Mouse (Mus musculus) midbrain, embryonic 16.5 days (tissue): ENCODE data around the gene Hoxc5. TPM values are rescaled to one million over a fixed set of nuclear protein-coding genes. Genes with fewer than 3 reads are reported as not detected.

Experiments used
- ATAC-seq: fragments of 200-750 bp; cut with Nextera tagmentation; 2 replicates; pipeline ENCODE4 v1.8.0; 2017; ENCODE audit warnings: moderate TSS enrichment
- H3K27ac ChIP-seq: fragments of 300-500 bp; sonication (generic); 2 replicates; pipeline ENCODE4 v1.5.1; 2014; ENCODE audit warnings: mild to moderate bottlenecking, low read length, mixed read lengths
- H3K27me3 ChIP-seq: fragments of 300-500 bp; sonication (generic); 2 replicates; pipeline ENCODE4 v1.6.1; 2014; ENCODE audit warnings: low read depth, low read length, mixed read lengths; ENCODE audit not compliant: control insufficient read depth, insufficient read depth
- H3K36me3 ChIP-seq: fragments of 300-500 bp; sonication (generic); 2 replicates; pipeline ENCODE4 v1.6.1; 2014; ENCODE audit warnings: mild to moderate bottlenecking, low read length, moderate library complexity, mixed read lengths; ENCODE audit not compliant: control insufficient read depth, insufficient read depth
- H3K4me1 ChIP-seq: fragments of 300-500 bp; sonication (generic); 2 replicates; pipeline ENCODE4 v1.6.1; 2014; ENCODE audit warnings: mild to moderate bottlenecking, low read length, mixed read lengths; ENCODE audit not compliant: control insufficient read depth, insufficient read depth
- H3K4me2 ChIP-seq: fragments of 300-500 bp; sonication (generic); 2 replicates; pipeline ENCODE4 v1.6.1; 2014; ENCODE audit warnings: mild to moderate bottlenecking, low read length, mixed read lengths
- H3K4me3 ChIP-seq: fragments of 300-500 bp; sonication (generic); 2 replicates; pipeline ENCODE4 v1.5.1; 2014; ENCODE audit warnings: low read depth, mild to moderate bottlenecking, low read length, moderate library complexity, mixed read lengths
- H3K9ac ChIP-seq: fragments of 300-500 bp; sonication (generic); 2 replicates; pipeline ENCODE4 v1.6.1; 2014; ENCODE audit warnings: low read depth, low read length, mixed read lengths
- H3K9me3 ChIP-seq: fragments of 300-500 bp; sonication (generic); replicated peaks from 2 replicates; pipeline ENCODE4 v1.6.1; 2014; ENCODE audit warnings: mild to moderate bottlenecking, low read length, mixed read lengths; ENCODE audit not compliant: control insufficient read depth, poor library complexity, severe bottlenecking
- WGBS: fragments of 180-500 bp; shearing (Covaris S2); extraction: QIAGEN DNeasy Blood & Tissue Kit; methylation state at CpG from one replicate; pipeline ENCODE4 v1.1.7; 2014; 5-methylcytosine and 5-hydroxymethylcytosine counted together
- polyA plus RNA-seq: library from polyadenylated mRNA; unstranded; fragments of >200 nt; fragmentation: Nextera tagmentation; extraction: Ambion mirVana; gene quantifications from 2 replicates; pipeline ENCODE4 v1.2.1, GENCODE M21; 2015

The Hoxc5 gene
- polyA plus RNA-seq, 1 experiment from 2014 or later, result not detected

- no peaks in the 10 kb centered on the region for H3K9me3 ChIP-seq
- H3K36me3 ChIP-seq, result no peaks in the 10 kb centered on the region
- no peak overlapping the region for H3K9ac ChIP-seq
- H3K27ac ChIP-seq, result no peak overlapping the region
- no peak overlapping the region for H3K4me3 ChIP-seq
- no peak for ATAC-seq
- no peaks in the 10 kb centered on the region for H3K4me1 ChIP-seq
- H3K27me3 ChIP-seq, result peaks cover 86% of the 10 kb centered on the region
- H3K4me2 ChIP-seq, result no peak overlapping the region
Measured at GRCm38 (mm10) chr15:103053210-103053609, 86.0 kb downstream of the Hoxc5 start.

GRCm38 (mm10) chr15:103056396-103056795 is 89.2 kb downstream of the Hoxc5 start:
- Histone ChIP-seq H3K36me3 (no peaks in the 10 kb centered on the region), H3K9me3 (no peaks in the 10 kb centered on the region), H3K27me3 (peaks cover 80% of the 10 kb centered on the region), H3K9ac (no peak overlapping the region), H3K4me3 (no peak overlapping the region), H3K27ac (no peak overlapping the region), H3K4me2 (no peak overlapping the region), H3K4me1 (no peaks in the 10 kb centered on the region)
- ATAC-seq, result no peak
- 39% methylated on average over 2 of the region's 2 CpGs for WGBS

- Histone ChIP-seq H3K9ac (no peak overlapping the region), H3K4me2 (no peak overlapping the region), H3K36me3 (no peaks in the 10 kb centered on the region), H3K9me3 (no peaks in the 10 kb centered on the region), H3K4me3 (no peak overlapping the region), H3K27me3 (peaks cover 82% of the 10 kb centered on the region), H3K27ac (no peak overlapping the region), H3K4me1 (no peaks in the 10 kb centered on the region)
- ATAC-seq, result no peak
- WGBS, result 1% methylated on average over 12 of the region's 12 CpGs
Measured at GRCm38 (mm10) chr15:103058715-103059114, 91.5 kb downstream of the Hoxc5 start.

- whole genome bisulfite sequencing, result 1% methylated on average over 21 of the region's 21 CpGs
- H3K27ac ChIP-seq, result no peak overlapping the region
- no peak overlapping the region for H3K9ac ChIP-seq
- ATAC-seq, result no peak
- no peaks in the 10 kb centered on the region for H3K36me3 ChIP-seq
- peaks cover 82% of the 10 kb centered on the region for H3K27me3 ChIP-seq
- H3K4me3 ChIP-seq, result no peak overlapping the region
- no peak overlapping the region for H3K4me2 ChIP-seq
- H3K4me1 ChIP-seq, result no peaks in the 10 kb centered on the region
- H3K9me3 ChIP-seq, result no peaks in the 10 kb centered on the region
Measured at GRCm38 (mm10) chr15:103059393-103059992, 92.2 kb downstream of the Hoxc5 start.

GRCm38 (mm10) chr15:103060021-103060340 is 92.7 kb downstream of the Hoxc5 start:
- Histone ChIP-seq H3K36me3 (no peaks in the 10 kb centered on the region), H3K4me3 (no peak overlapping the region), H3K27me3 (peaks cover 83% of the 10 kb centered on the region), H3K4me1 (no peaks in the 10 kb centered on the region), H3K9ac (no peak overlapping the region), H3K9me3 (no peaks in the 10 kb centered on the region), H3K4me2 (no peak overlapping the region), H3K27ac (no peak overlapping the region)
- ATAC-seq, result no peak
- 3% methylated on average over 11 of the region's 11 CpGs for WGBS

GRCm38 (mm10) chr15:103060341-103061130 is 93.3 kb downstream of the Hoxc5 start:
- Histone ChIP-seq H3K9ac (no peak overlapping the region), H3K36me3 (no peaks in the 10 kb centered on the region), H3K9me3 (no peaks in the 10 kb centered on the region), H3K27ac (no peak overlapping the region), H3K27me3 (peaks cover 83% of the 10 kb centered on the region), H3K4me3 (no peak overlapping the region), H3K4me2 (no peak overlapping the region), H3K4me1 (no peaks in the 10 kb centered on the region)
- WGBS, result under 1% methylated on average over 36 of the region's 36 CpGs
- ATAC-seq, result no peak

GRCm38 (mm10) chr15:103061131-103061825 is 94.0 kb downstream of the Hoxc5 start:
- Histone ChIP-seq H3K36me3 (no peaks in the 10 kb centered on the region), H3K4me1 (no peaks in the 10 kb centered on the region), H3K9ac (no peak overlapping the region), H3K27ac (no peak overlapping the region), H3K9me3 (no peaks in the 10 kb centered on the region), H3K4me3 (no peak overlapping the region), H3K27me3 (peaks cover 84% of the 10 kb centered on the region), H3K4me2 (no peak overlapping the region)
- ATAC-seq, result no peak
- 1% methylated on average over 30 of the region's 30 CpGs for WGBS

GRCm38 (mm10) chr15:103061988-103062387 is 94.7 kb downstream of the Hoxc5 start:
- H3K27me3 ChIP-seq, result peaks cover 83% of the 10 kb centered on the region
- no peak overlapping the region for H3K4me3 ChIP-seq
- no peaks in the 10 kb centered on the region for H3K9me3 ChIP-seq
- ATAC-seq, result no peak
- no peaks in the 10 kb centered on the region for H3K4me1 ChIP-seq
- no peak overlapping the region for H3K4me2 ChIP-seq
- H3K9ac ChIP-seq, result no peak overlapping the region
- H3K36me3 ChIP-seq, result no peaks in the 10 kb centered on the region
- H3K27ac ChIP-seq, result no peak overlapping the region
- 13% methylated on average over 2 of the region's 2 CpGs for WGBS

GRCm38 (mm10) chr15:103065642-103066041 is 98.4 kb downstream of the Hoxc5 start:
- Histone ChIP-seq H3K36me3 (no peaks in the 10 kb centered on the region), H3K4me2 (no peak overlapping the region), H3K27ac (no peak overlapping the region), H3K9ac (no peak overlapping the region), H3K27me3 (peaks cover 90% of the 10 kb centered on the region), H3K4me3 (no peak overlapping the region), H3K9me3 (no peaks in the 10 kb centered on the region), H3K4me1 (no peaks in the 10 kb centered on the region)
- ATAC-seq, result no peak
- WGBS, result 51% methylated on average over 7 of the region's 7 CpGs
